Mouse (Mus musculus): ENCODE results near the gene Wfdc5.
"Not testable (repeated sequence)": the region's sequence is repeated elsewhere in the genome, so short reads cannot be mapped to it uniquely, and the experiment has no call there.

Wfdc5 gene
- long read RNA-seq, experiment 1, result 0 reads
- long read RNA-seq, experiment 2, result 0 reads

DNA sequence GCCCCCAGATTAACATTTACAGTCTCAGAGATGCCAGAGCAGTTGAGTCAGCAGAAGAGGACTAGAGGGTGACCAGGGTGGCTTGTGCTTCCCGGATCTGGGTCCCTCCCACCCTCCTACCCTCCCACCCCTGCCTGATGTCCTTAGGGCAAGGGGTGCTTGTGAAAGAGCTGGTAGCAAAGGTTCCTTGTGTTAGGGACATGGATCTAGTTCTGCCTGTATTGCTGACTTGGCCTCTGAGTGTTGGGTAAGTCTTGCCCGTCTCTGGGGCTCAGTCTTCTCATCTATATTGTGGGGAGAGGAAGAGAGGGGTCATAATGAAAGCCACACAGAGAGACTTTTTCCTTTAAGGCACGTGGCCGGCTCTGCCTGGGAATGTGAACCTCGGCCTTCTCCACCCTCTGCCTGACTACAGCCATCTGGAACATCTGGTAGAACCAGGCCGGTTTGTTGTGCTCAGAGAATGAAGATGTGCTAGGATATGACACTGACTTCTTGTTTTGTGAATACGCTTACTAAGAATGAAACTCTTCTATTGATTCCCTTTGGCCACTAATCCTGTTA, at the start of gene Wfdc5:
Wfdc5 (minus strand) TSS at position 51 of the 564 bp plus-strand sequence.
- intact Hi-C loops (cut with DNase I), result no loop called here

DNA sequence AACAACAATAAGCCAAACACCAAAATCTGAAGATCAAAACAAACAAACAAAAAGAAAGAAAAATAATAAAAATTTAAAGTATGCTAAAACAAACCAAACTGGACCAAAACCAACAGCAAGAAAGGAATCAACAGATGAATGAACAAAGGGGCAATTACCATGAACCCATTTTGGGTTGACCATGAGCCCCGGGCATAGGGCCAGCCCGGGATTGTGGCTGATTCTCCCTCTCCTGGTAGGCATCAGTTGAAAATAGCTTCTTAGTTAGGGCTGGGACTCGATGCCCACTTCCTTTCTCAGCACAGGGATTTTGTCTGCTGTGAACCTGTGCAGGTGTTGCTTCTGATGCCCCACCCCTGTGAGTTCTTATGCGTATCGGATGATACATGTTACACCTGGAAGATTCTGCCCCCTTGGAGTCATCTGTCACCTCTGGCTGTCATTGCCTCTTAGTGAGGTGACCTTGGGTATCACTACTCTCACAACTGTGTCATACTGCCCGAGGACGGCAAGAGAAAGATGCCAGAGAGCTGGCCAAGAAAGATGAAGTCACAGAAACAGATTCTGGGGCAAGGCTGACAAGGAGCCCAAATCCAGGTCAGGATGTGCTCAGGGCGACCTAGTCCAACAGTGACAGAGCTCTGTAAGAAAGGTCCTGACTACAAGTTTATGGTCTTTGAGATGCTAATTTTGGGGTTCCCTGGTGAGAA, 46.0 kb upstream of the Wfdc5 start:
- intact Hi-C loops (cut with DNase I), result no loop called here

DNA sequence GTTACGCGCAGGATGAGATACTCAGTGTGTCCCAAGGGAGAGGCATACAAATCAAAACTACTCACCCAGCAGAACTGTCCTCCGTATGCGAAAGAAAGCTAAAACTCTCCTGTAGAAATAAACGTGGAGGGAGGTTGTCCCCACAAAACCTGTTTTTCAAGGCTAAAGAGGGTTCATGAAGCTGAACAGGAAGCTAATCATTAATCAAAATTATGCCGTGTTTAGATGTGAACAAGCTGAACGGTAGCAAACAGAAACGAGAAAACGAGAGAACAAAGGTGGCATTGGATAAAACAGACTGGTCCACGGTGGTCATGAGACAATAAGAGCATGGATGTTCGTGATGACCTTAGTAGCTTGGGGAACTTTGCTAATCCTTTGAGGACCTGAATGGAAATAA, 39.0 kb upstream of the Wfdc5 start, which contains the start of gene Wfdc15b:
Wfdc15b (minus strand) TSS at position 139 of the 400 bp plus-strand sequence.
- intact Hi-C loops (cut with DNase I), result no loop called here

DNA sequence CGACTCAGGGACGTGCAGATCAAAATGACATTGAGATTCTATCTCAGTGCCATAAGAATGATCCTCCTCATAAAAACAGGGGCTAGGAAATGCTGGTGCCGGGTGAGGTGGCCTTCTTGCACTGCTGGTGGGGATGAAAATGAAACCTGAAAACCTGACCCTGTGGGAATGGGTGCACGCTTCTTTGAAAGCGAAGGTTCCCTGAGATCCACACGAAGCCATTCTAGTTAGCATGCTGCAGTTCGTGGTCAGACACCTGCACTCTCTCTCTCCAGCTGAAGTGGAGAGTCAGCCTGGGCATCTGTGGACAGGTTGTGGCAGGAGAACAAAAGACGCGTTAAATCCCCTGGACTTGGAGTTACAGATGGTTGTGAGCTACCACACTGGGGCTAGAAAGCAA, 36.8 kb upstream of the Wfdc5 start:
- intact Hi-C loops (cut with DNase I), result no loop called here

DNA sequence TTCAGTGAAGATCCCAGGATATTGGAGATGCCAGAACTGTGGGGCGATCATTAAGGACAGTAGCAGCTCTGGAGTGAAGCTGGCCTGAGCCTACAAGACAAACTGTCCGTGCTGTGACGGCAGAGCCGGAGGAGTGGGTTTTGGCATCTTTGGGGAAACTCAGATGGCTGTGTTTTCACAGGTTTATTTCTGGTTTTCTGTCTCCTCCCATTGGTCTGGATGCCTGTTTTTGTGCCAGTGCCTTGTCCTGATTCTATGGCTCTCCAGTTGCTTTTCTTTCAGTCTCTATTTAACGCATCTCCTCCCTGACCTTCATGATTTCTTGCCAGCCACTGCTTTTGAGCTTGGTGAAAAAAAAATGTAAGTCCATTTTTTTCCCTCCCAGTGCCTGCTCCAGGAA, 30.2 kb upstream of the Wfdc5 start:
- intact Hi-C loops (cut with DNase I), result no loop called here

DNA sequence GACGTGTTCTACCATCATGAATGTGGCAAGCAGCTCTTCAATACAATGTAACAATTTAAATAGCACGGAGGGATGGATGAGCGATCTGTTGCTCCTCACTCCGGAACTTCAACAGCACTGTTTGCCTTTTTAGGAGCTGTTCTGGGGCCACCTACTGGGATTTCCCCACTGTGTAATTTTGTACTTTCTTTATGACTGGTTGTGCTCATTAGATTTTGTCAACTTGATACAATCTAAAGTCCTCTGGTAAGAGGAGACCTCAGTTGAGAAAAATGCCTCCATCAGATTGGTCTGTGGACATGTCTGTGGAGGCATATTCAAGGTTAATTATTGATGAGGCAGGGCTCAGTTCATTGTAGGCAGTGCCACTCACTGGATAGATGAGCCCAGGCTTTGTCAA, 28.4 kb upstream of the Wfdc5 start:
- intact Hi-C loops (cut with DNase I), result no loop called here

DNA sequence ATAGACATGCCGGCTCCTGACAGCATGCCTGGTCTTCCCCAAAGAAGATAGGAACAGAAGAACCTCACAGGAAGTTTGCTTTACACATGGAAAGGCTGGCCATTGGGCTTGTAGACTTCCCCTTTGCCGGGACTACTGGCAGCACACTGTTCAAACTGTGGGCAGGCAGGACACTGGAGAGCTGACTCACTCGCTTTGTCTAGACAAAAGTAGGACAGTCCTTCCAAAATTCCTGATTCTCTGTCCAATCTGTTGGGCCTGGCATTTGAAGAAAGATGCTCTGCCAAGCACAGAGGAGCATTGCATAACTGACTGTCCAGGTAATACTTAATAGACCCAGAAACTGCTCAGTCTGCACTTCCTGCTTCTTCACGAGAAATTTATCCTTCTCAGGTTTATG, 24.1 kb upstream of the Wfdc5 start:
- intact Hi-C loops (cut with DNase I), result no loop called here

DNA sequence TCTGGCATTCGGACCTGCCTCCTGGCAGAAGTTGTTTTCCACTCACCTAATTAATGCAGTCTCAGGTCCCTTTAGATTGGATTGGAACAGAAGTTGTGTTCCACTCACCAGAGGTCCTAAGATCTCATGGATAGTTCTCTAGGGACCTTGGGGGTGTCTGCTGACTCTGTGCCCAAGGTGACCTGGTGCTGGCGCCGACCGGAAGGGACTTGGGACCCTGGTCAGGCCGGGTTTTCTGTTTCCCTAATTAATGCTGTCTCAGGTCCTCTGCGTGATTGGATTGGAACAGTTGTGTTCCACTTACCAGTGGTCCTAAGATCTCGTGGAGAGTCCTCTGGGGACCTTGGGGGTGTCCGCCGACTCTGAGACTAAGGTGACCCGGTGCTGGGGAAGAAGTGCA, 23.5 kb upstream of the Wfdc5 start:
- intact Hi-C loops (cut with DNase I), result not testable (repeated sequence)

DNA sequence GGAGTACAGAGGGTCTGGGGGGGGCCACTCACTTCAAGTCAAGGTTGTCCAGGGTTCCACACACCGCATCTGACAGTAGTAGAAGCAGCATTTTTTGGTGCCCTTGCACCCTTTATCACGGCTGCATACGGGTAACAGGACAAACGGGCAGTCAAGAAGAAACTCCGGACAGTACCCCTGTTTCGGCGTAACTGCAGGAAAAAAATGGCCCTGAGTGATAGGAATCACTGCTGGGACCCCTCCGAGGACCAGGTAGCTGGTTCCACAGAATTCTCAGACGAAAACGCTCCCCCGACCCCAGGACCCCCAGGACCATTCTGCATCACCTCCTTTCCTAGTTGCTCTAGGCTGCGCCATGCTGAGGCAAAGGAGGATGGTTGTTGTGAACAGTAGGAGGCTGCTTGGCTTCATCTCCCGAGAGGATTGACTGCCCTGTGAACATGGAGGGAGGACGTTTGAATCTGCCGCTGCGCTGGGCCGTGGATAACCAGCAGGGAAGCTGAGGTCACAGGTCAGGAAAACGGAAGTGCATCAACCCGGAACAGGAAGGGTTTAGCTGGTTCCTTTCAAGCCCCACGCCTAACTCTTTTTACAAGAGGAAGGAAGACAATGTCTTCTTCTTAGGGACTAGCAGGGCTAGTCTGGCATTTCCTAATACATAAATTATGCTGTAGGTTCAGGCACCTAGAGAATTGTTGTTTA, 17.2 kb upstream of the Wfdc5 start, which contains the start of gene Wfdc15a:
Wfdc15a (minus strand) TSS at position 505 of the 702 bp plus-strand sequence.
- intact Hi-C loops (cut with DNase I), result no loop called here

DNA sequence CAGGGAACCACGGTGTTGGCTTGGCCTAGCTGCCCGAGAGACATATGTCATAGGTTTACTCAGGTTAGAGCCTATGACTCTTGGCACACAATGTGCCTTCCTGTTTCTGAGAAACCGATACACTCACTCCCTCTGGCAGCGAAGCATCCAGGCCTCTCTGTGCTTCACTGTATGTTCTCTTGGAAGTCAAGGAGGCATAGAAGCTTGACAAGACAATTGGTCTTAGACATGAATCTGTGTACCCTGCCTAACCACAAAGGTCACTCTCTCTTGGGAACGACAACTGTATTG, 14.1 kb upstream of the Wfdc5 start:
- intact Hi-C loops (cut with DNase I), result no loop called here

DNA sequence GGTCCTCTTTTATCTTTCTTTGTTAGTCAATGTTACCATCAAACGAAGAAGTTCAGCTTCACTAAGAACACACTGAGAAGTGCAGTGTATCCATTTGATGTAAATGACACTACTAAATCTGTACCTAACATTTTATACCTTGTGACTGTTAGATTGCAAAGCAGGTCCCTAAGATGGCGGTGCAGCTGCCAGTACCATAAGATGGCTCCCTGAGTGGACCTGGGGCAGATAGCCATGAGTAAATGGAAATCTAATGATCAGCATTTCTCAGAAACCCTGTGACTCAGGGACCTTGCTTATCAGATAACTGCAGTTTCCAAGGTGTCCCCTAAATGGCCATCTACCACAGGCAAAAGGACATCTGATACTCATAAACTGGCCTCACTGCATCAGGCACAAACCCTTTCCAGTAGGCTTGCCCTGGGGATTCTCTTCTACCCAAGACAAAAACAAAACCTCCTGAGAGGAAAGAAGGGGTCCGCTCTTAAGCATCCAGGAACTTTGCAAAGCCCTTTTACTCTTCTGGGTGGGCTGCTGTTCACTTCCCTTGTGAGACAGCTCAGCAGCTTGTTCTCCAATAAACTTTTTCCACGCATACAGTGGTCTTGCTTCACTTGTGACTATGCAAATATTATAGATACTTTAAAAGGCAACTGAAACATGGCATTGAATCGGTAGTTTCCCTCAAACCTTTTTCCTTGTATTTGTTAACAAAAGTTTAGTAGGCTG, 13.6 kb upstream of the Wfdc5 start:
- intact Hi-C loops (cut with DNase I), result no loop called here

DNA sequence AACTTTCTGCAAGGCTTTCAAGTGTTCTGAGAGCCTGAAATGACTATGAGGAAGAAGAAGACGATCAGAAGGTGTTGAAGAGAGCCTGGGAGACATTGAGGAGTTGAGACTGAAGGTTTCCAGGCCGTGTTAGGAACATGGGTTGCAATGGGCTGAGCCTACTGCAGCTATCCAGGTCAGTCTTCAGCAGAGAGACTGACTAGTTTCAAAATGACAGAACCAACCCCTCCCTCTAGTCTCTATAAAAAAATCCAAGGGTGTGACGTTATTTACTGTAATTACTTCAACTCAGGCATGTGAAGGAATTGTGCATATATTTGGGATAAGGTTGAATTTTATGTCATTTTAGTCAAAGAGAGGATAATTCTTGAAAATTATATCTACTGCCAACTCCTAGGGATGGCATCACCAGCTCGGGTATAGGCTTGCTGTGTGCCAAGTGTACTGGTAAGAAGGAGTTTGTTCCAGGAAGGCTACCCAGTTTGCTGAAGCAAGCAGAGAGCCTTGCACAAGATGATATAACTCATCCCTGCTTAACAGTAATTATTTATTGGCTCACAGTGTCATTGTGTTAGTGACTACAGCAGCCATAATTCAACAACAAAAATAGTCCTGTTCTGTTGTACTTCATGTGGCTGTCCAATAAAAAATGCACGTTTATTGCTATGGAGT, 12.6 kb upstream of the Wfdc5 start:
- intact Hi-C loops (cut with DNase I), result no loop called here

DNA sequence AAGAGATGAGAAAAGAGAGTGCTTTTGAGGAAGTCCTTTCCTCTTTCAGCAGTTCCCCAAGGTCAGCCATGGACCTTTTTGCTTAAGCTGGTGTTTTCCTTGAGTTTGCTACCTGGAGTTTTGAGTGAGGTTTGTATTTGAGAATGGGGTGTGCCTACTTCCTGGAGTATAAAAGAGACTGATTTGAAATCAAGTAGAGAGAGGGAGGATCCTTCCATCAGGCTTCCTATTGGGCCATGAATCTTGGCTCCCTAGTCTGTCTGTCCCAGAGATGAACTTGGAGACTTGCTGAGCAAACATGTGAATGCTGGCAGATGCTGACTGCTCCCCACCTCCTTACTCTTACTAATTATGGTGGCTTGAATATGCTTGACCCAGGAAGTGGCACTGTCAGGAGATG, 9.7 kb upstream of the Wfdc5 start:
- intact Hi-C loops (cut with DNase I), result no loop called here

DNA sequence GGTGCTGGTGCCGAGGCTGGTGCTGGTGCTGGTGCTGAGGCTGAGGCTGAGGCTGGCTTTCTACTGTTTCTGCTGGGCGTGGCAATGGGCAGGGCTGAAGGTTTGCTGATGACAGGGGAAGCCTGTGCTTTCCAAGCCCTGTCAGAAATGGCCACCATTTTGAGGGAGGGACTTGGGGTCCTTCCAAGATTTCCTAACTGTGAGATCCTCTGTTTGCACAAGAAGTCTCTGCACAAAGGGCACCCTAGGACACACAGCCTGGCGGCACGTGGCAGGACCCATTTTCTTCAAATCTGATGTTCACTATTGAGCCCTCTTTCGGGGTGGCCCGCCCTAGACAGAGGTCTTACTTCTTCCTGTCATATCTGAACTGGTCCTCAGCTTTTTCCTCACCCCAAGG, 8.0 kb upstream of the Wfdc5 start, which contains the start of gene Wfdc12:
Wfdc12 (minus strand) TSS at position 33 of the 400 bp plus-strand sequence.
- intact Hi-C loops (cut with DNase I), result no loop called here

DNA sequence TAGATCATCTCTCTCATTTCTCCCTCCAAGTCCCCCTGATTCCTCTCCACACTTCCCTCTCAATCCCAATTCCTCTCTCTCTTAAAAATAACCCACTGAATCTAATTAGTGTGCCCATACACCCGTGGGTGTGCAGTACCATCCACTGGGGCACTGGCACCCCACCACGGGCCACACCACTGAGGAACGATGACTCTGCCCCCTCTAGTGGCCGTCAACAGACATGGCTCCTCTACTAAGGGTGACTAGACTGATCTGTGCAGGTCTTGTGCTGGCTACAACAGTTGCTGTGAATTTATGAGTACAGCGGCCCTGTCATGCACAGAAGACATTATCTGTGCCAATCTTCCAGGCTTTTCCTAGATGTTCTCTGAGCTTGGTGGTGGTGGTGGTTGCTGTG, 6.2 kb upstream of the Wfdc5 start:
- intact Hi-C loops (cut with DNase I), result no loop called here

DNA sequence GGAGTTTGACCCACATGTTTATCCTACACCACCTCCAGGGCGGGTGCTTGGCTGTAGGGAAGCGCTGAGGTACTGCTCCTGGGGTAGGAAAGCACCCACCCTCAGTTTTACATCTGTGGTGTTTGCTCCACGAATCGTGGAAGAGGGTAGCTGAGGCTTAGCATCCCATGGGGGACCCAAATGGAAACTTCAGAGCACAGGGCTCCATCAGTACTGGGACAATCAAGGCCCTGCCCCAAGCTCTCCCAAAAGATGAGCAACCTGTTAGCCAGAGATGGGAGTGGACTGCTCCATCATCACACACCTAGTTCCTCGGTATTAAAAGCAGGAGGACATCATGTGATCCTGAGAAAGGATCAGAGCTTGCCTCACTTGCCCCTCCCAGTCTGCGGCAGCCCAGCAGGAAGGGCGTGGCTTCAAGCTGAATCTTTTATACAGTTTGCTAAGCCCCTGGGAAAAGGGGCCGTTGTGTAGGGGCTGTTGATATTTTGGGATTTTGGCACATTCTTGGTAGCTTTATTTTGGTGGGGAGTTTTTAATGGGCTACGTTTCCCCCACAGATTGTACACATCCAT, 1.7 kb upstream of the Wfdc5 start:
- intact Hi-C loops (cut with DNase I), result no loop called here

DNA sequence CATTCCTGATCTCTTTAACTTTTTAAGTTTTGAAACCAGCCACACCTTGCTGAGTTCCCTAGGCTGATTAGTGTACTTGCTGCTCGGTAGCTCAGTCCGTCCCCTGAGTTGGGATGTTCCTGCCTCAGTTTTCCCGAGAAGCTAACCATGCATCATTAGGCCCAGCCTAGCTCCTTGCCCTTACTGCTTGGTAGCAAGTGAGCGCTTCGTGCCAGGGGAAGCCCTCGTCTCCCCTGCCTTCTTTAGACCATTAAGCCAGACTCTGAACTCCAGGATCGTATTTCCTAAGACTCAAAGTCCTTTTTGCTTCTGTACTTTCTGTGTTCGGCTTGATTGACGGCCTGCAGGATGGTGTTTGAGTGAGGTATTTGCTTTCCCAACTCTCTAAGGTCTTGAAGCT, 798 bp upstream of the Wfdc5 start:
- intact Hi-C loops (cut with DNase I), result no loop called here

DNA sequence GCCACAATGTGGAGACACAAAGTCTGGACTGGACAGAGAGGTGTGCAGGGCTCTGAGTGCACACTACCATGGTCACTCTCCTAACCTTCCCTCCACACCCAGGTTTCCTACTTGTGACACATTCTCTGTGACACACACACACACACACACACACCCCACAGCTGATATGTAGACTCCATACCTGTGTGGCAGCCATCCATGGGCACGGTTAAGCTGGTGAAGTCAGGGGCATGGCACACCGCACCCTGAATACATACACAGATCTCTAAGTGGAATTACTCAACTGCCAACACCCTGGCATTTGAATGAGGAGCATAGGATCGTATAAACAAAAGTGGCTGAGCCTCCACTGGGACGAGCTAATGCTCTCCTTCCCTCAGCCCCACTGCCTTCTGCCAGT, 1.8 kb downstream of the Wfdc5 start:
- intact Hi-C loops (cut with DNase I), result loop anchor here (2.0 kb wide), 1 partner anchor 168 kb away; no protein-coding TSS in a partner anchor

DNA sequence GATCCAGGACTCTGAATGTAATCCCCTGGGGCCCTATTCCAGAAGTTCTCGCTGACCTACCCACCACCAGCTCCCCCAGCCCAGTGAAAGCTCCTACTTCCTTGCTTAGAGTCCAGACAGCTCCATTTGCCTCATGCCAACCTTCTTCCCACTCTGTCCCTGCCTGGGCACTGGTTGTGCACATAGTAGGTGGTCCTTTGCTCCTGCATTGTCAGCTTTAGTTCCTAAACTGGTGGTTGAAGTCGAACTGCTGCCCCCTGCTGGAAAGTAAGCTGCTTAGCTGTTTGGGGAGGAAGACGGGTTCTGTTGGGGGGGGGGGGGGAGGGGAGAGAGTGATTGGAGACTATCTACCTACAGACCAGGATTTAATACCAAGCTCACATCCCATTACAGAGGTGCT, 2.4 kb downstream of the Wfdc5 start:
- intact Hi-C loops (cut with DNase I), result loop anchor here (2.0 kb wide), 1 partner anchor 169 kb away; no protein-coding TSS in a partner anchor

DNA sequence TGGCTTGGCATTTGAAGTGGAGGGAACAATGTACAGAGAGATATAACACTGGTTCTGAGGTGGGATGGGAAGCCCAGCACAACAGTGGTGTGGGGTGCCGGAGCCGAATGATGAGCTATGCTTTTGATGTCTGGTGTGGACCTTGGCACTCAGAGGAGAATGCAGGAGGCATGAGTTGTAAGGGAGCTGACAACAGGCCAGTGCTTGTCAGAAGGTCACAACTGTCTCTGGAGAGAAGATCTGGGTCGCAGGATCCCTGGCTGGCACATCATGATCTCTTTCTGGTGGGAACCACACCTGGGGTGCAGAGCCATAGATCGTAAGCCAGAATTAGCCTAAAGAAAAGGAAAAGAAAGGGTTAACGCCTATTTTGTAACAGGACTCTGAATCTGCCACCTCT, 4.7 kb downstream of the Wfdc5 start:
- intact Hi-C loops (cut with DNase I), result loop anchor here (2.0 kb wide), 1 partner anchor 41 kb away; no protein-coding TSS in a partner anchor

DNA sequence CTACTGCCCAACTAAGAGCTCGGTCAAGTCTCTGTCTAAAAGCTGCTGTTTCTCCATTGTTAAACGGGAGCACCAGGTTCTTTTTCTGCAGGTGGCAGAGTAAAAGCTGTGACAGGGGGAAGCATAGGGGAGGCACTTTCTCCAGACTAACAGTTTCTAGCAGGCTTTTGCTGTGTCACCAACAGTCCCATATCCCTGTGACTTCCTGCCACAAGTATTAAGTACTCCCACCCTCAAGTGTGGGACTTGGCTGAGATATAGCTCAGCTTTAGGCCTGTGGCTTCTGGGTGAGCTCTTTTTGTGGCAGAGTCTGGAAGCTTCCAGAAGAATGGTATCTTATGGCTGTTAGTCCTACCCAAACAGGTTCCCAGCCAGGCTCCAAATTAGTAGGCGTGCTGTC, 6.7 kb downstream of the Wfdc5 start:
- intact Hi-C loops (cut with DNase I), result no loop called here
